Mouse (Mus musculus) cerebellum, adult 2 months (tissue): Measurements from ENCODE around the gene Boc.

Experiments used
- CTCF ChIP-seq: fragments of 200-500 bp; IDR thresholded peaks from 2 replicates; pipeline ENCODE4 v1.5.1; 2011; ENCODE audit warnings: low read depth, mild to moderate bottlenecking, control low read depth, low read length, moderate library complexity, borderline replicate concordance; ENCODE audit not compliant: insufficient read depth
- POLR2A ChIP-seq: fragments of 200-500 bp; IDR thresholded peaks from 2 replicates; pipeline ENCODE4 v1.6.1; 2011; ENCODE audit warnings: low read length, control low read depth, borderline replicate concordance; ENCODE audit not compliant: insufficient read depth

- TF ChIP-seq CTCF (no peak), POLR2A (no peak)
These were observed 31.3 kb downstream of the Boc start for GRCm38 (mm10) chr16:44527218-44527905.
